Mouse (Mus musculus) spleen, postnatal 14 days (tissue): ENCODE results near the gene Crisp2.

Source experiments
- DNase-seq, 2 experiments: peaks; one replicate each; pipeline ENCODE4 v3.0.0; 2021 to 2022; ENCODE audit warnings: low spot score in 2 of 2

Gene Crisp2

DNA sequence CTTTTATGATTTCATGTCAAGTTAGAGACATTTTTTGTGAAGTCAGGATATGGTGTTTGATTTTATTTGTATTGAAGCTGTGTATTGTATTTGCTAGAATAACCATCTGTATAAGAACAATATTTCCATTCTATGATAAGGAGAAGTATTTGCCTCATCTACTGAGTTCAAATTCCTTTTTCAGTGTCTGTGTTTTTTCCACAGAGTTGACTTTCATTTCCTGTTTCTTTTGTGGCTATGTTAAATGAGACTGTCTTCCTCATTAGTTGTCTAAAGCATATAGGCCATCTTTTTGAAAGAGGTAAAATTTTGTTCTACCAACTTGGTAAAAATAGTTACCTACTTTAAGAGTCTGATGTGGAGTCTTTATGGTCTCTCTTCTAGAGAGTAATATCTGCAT is 90.5 kb downstream of the Crisp2 start:
- no peak for DNase-seq
